ENCODE assay signal across 8 mouse cellular contexts in genomic region chr9:65460732-65461442, GRCm38 (mm10). TPM values are rescaled to one million over a fixed set of nuclear protein-coding genes. Genes with fewer than 3 reads are reported as not detected.
DNase-seq lines count a peak whose midpoint lies in the region; ATAC-seq and TF ChIP-seq lines count a peak whose summit lies in the region.

Gene Spg21, plus strand, starts transcription at chr9:65460947.

- WGBS in cerebellum, adult 2 months: 0% methylated on average over 53 of the region's 53 CpGs
- WGBS in lung, embryonic 16.5 days: 0% methylated on average over 53 of the region's 53 CpGs

- TF ChIP-seq RAD21 in MEL (IDR thresholded peaks at IDR 0.05; ENCODE audit: low read depth, low read length): no peak

- H3K9ac ChIP-seq in MEL (ENCODE audit: control insufficient read depth, low read depth, low read length, poor library complexity, severe bottlenecking): peak within 1 kb of the TSS; percentile 74
- H3K9ac ChIP-seq in lung, embryonic 16.5 days (ENCODE audit: low read length): peak within 1 kb of the TSS; percentile 88

- TF ChIP-seq CTCF in MEL (IDR thresholded peaks at IDR 0.05 in 2 of 3, conservative IDR thresholded peaks at IDR 0.05 in 1 of 3; ENCODE audit: control insufficient read depth in 1 of 3, insufficient read depth in 1 of 3, low read depth in 2 of 3, low read length in 3 of 3, poor library complexity in 1 of 3, severe bottlenecking in 1 of 3): no peak
- TF ChIP-seq CTCF in cerebellum, adult 2 months (IDR thresholded peaks at IDR 0.05; ENCODE audit: borderline replicate concordance, insufficient read depth, low read depth, low read length): no peak

- peak; percentile 83 to 95 for ATAC-seq in hematopoietic stem cell, adult 5-6 weeks (replicated peaks in 1 of 2; ENCODE audit: insufficient read depth in 1 of 2, low FRiP score in 2 of 2, low TSS enrichment in 1 of 2, low read depth in 1 of 2, poor library complexity in 2 of 2, severe bottlenecking in 2 of 2)
- ATAC-seq in lung, embryonic 16.5 days (ENCODE audit: low read depth): peak; percentile 97

- DNase-seq in MEL (ENCODE audit: low read depth, low spot score): peak; percentile 89
- DNase-seq in cerebellum, adult 2 months: peak; percentile 93 to 98
- DNase-seq in forelimb bud, embryonic 11.5 days (ENCODE audit: low read depth, low spot score): peak; percentile 92
- peak; percentile 90 for DNase-seq in layer of hippocampus, adult 9-10 months (ENCODE audit: low spot score)
- DNase-seq in ovary, postnatal 10 days (ENCODE audit: low spot score): peak; percentile 96
- peak; percentile 92 to 97 for DNase-seq in thymus, postnatal 10 days (ENCODE audit: low spot score in 2 of 2)

- H3K27ac ChIP-seq in MEL (ENCODE audit: control insufficient read depth, low read depth, low read length): peak within 1 kb of the TSS; percentile 29
- H3K27ac ChIP-seq in cerebellum, adult 2 months (ENCODE audit: insufficient read depth, low read length): peak within 1 kb of the TSS; percentile 32
- peak within 1 kb of the TSS; percentile 85 for H3K27ac ChIP-seq in lung, embryonic 16.5 days (ENCODE audit: low read length)

- peak; percentile 59 to 61; a peak in 2 of 4 replicates for TF ChIP-seq POLR2A in MEL (IDR thresholded peaks at IDR 0.05; ENCODE audit: control insufficient read depth in 1 of 2, insufficient read depth in 1 of 2, low read depth in 1 of 2, low read length in 2 of 2, poor library complexity in 1 of 2)
- TF ChIP-seq POLR2A in cerebellum, adult 2 months (IDR thresholded peaks at IDR 0.05; ENCODE audit: borderline replicate concordance, insufficient read depth, low read length): peak; percentile 54; the same call in 1 of the 2 replicates

- H3K9me3 ChIP-seq in MEL (replicated peaks; ENCODE audit: insufficient read depth, low read length): no peaks in the 10 kb centered on the region
- H3K9me3 ChIP-seq in lung, embryonic 16.5 days (ENCODE audit: control insufficient read depth, low read length): no peaks in the 10 kb centered on the region

- H3K79me2 ChIP-seq in MEL (ENCODE audit: control insufficient read depth, insufficient read depth, low read length, poor library complexity): peaks cover 1% of the 10 kb centered on the region; the same call in 1 of the 2 replicates

- peaks cover 0 to 8% of the 10 kb centered on the region in 2 experiments; a peak in 2 of 4 replicates for H3K36me3 ChIP-seq in MEL (ENCODE audit: control insufficient read depth in 1 of 2, insufficient read depth in 2 of 2, low read length in 2 of 2)
- H3K36me3 ChIP-seq in lung, embryonic 16.5 days (ENCODE audit: control insufficient read depth, insufficient read depth, low read length): peaks cover 4% of the 10 kb centered on the region

- 0 out of 4 replicates have a peak, but pooled peaks of 1 of the 2 experiments have one; percentile 14 for TF ChIP-seq EP300 in MEL (IDR thresholded peaks at IDR 0.05; ENCODE audit: low read depth in 1 of 2, low read length in 2 of 2)

- H3K4me2 ChIP-seq in lung, embryonic 16.5 days (ENCODE audit: low read depth, low read length): peak within 1 kb of the TSS; percentile 65

- H3K4me1 ChIP-seq in MEL (ENCODE audit: control insufficient read depth in 1 of 2, insufficient read depth in 2 of 2, low read length in 2 of 2): peaks cover 0 to 9% of the 10 kb centered on the region in 2 experiments; a peak in 2 of 4 replicates
- peaks cover 3% of the 10 kb centered on the region; the same call in 1 of the 2 replicates for H3K4me1 ChIP-seq in cerebellum, adult 2 months (ENCODE audit: control insufficient read depth, insufficient read depth, low read length)
- H3K4me1 ChIP-seq in lung, embryonic 16.5 days (replicated peaks; ENCODE audit: control insufficient read depth, insufficient read depth, low read length): peaks cover 19% of the 10 kb centered on the region

- peak within 1 kb of the TSS; percentile 99 for H3K4me3 ChIP-seq in MEL (ENCODE audit: control insufficient read depth in 1 of 2, insufficient read depth in 1 of 2, low read depth in 2 of 2, low read length in 2 of 2)
- H3K4me3 ChIP-seq in cerebellum, adult 2 months (replicated peaks; ENCODE audit: insufficient read depth, low read depth, low read length): peak within 1 kb of the TSS; percentile 87
- peak within 1 kb of the TSS; percentile 90 for H3K4me3 ChIP-seq in lung, embryonic 16.5 days (ENCODE audit: low read length)

- H3K27me3 ChIP-seq in MEL (ENCODE audit: control insufficient read depth in 1 of 2, insufficient read depth in 2 of 2, low read length in 2 of 2): no peaks in the 10 kb centered on the region
- no peaks in the 10 kb centered on the region for H3K27me3 ChIP-seq in cerebellum, adult 2 months (ENCODE audit: control insufficient read depth, insufficient read depth, low read length)
- H3K27me3 ChIP-seq in lung, embryonic 16.5 days (ENCODE audit: control insufficient read depth, insufficient read depth, low read depth, low read length): no peaks in the 10 kb centered on the region

TF ChIP-seq in MEL, 35 proteins besides CTCF, POLR2A, EP300 and RAD21:
- 0 out of 2 replicates have a peak, but pooled peaks have one; percentile 1 for TF ChIP-seq ETS1 (IDR thresholded peaks at IDR 0.05; ENCODE audit: low read depth, low read length)
- no peak for TF ChIP-seq UBTF (IDR thresholded peaks at IDR 0.05; ENCODE audit: borderline replicate concordance, insufficient read depth, low read depth, low read length)
- no peak for TF ChIP-seq E2F4 (IDR thresholded peaks at IDR 0.05; ENCODE audit: borderline replicate concordance, low read depth, low read length)
- no peak for TF ChIP-seq ZMIZ1 (IDR thresholded peaks at IDR 0.05; ENCODE audit: low read depth, low read length)
- peak; percentile 79 for TF ChIP-seq USF1 (IDR thresholded peaks at IDR 0.05; ENCODE audit: low read depth, low read length)
- no peak for TF ChIP-seq JUND (IDR thresholded peaks at IDR 0.05; ENCODE audit: low read depth, low read length)
- no peak for TF ChIP-seq ZNF384 (IDR thresholded peaks at IDR 0.05; ENCODE audit: low read depth, low read length)
- no peak for TF ChIP-seq MYB (IDR thresholded peaks at IDR 0.05; ENCODE audit: low read depth, low read length)
- TF ChIP-seq MEF2A (IDR thresholded peaks at IDR 0.05; ENCODE audit: extremely low read depth, insufficient replicate concordance, low read depth, low read length, poor library complexity, severe bottlenecking): no peak
- TF ChIP-seq POLR2AphosphoS5 (IDR thresholded peaks at IDR 0.05; ENCODE audit: borderline replicate concordance, low read depth, low read length): no peak
- no peak for TF ChIP-seq CHD1 (IDR thresholded peaks at IDR 0.05; ENCODE audit: low read depth, low read length)
- TF ChIP-seq ELF1 (IDR thresholded peaks at IDR 0.05; ENCODE audit: low read depth, low read length): peak; percentile 99
- TF ChIP-seq GATA1 (IDR thresholded peaks at IDR 0.05; ENCODE audit: low read depth, low read length): 0 out of 2 replicates have a peak, but pooled peaks have one; percentile 15
- TF ChIP-seq NRF1 (IDR thresholded peaks at IDR 0.05; ENCODE audit: insufficient read depth, low read depth, low read length, poor library complexity, severe bottlenecking): peak; percentile 58; the same call in 1 of the 2 replicates
- TF ChIP-seq MAX (IDR thresholded peaks at IDR 0.05; ENCODE audit: low read length): peak; percentile 74
- peak; percentile 62 for TF ChIP-seq NELFE (IDR thresholded peaks at IDR 0.05; ENCODE audit: low read depth, low read length)
- no peak for TF ChIP-seq KAT2A (conservative IDR thresholded peaks at IDR 0.05; ENCODE audit: low read depth, low read length)
- no peak for TF ChIP-seq SMC3 (IDR thresholded peaks at IDR 0.05; ENCODE audit: low read depth, low read length)
- TF ChIP-seq RCOR1 (IDR thresholded peaks at IDR 0.05; ENCODE audit: low read depth, low read length): 0 out of 2 replicates have a peak, but pooled peaks have one; percentile 34
- peak; percentile 29; the same call in 1 of the 2 replicates for TF ChIP-seq TCF12 (IDR thresholded peaks at IDR 0.05; ENCODE audit: low read depth, low read length)
- no peak for TF ChIP-seq ZC3H11A (IDR thresholded peaks at IDR 0.05; ENCODE audit: low read depth, low read length)
- no peak for TF ChIP-seq GABPA (IDR thresholded peaks at IDR 0.05; ENCODE audit: low read depth, low read length)
- TF ChIP-seq BHLHE40 (IDR thresholded peaks at IDR 0.05; ENCODE audit: borderline replicate concordance, low read depth, low read length): peak; percentile 92
- peak; percentile 55; the same call in 1 of the 2 replicates for TF ChIP-seq SIN3A (IDR thresholded peaks at IDR 0.05; ENCODE audit: low read length)
- no peak for TF ChIP-seq POLR2AphosphoS2 (IDR thresholded peaks at IDR 0.05; ENCODE audit: low read length)
- no peak for TF ChIP-seq MAFK (IDR thresholded peaks at IDR 0.05; ENCODE audit: borderline replicate concordance, low read depth, low read length)
- TF ChIP-seq ZKSCAN1 (IDR thresholded peaks at IDR 0.05; ENCODE audit: low read depth, low read length): 0 out of 2 replicates have a peak, but pooled peaks have one; percentile 9
- peak; percentile 36; the same call in 1 of the 2 replicates for TF ChIP-seq MYC (IDR thresholded peaks at IDR 0.05; ENCODE audit: low read depth, low read length)
- TF ChIP-seq USF2 (IDR thresholded peaks at IDR 0.05; ENCODE audit: borderline replicate concordance in 1 of 2, insufficient read depth in 1 of 2, low read depth in 1 of 2, low read length in 2 of 2): 0 out of 4 replicates have a peak, but pooled peaks of 1 of the 2 experiments have one; percentile 26
- peak; percentile 64; the same call in 1 of the 2 replicates for TF ChIP-seq MAZ (IDR thresholded peaks at IDR 0.05; ENCODE audit: low read depth, low read length)
- no peak for TF ChIP-seq CHD2 (IDR thresholded peaks at IDR 0.05; ENCODE audit: low read length)
- TF ChIP-seq TBP (IDR thresholded peaks at IDR 0.05; ENCODE audit: low read depth, low read length): no peak
- peak; percentile 65; the same call in 1 of the 2 replicates for TF ChIP-seq HCFC1 (IDR thresholded peaks at IDR 0.05; ENCODE audit: low read depth, low read length)
- peak; percentile 42 for TF ChIP-seq TAL1 (IDR thresholded peaks at IDR 0.05; ENCODE audit: low read length)
- TF ChIP-seq MXI1 (IDR thresholded peaks at IDR 0.05; ENCODE audit: low read depth, low read length): peak; percentile 60

RNA-seq across cellular contexts. Expression of gene Spg21, which starts in this region (rescaled TPM):
- total RNA-seq in MEL (2012; rRNA removed): 21.7 and 22.7 TPM in 2 replicates
- polyA plus RNA-seq in MEL (2012; ENCODE audit: insufficient read depth in 1 of 2, insufficient read length in 2 of 2, low read depth in 1 of 2, low replicate concordance in 2 of 2, missing spikeins in 1 of 2): 10 to 100 TPM in 1 of 2 experiments, not detected in 1; 25.9 TPM
- 25.0 and 25.2 TPM in 2 replicates for polyA plus RNA-seq in cerebellum, adult 2 months (2012; rRNA removed)
- 67.1 and 82.4 TPM in 2 replicates for total RNA-seq in hematopoietic stem cell, adult 5-6 weeks (2017)
- 98.9 and 99.2 TPM in 2 replicates for polyA plus RNA-seq in lung, embryonic 16.5 days (2015; fragmentation: Nextera tagmentation; extraction: Ambion mirVana)

Comparison
In these comparisons a context has a peak if more than half of its experiments do, and no peak if none do; other contexts are left out.
1. Peak in every context shown above with its lines: DNase-seq, ATAC-seq, H3K4me3 ChIP-seq and H3K27ac ChIP-seq.
2. H3K27ac ChIP-seq: peak in every context shown above with its lines; median percentile 85 in lung, embryonic 16.5 days; 32 in cerebellum, adult 2 months; 29 in MEL.